Mouse (Mus musculus): ENCODE measurements at regions not wholly inside any gene's neighbourhood (a gene's known extent, or its start where the extent isn't known, plus 50 kb on each side); places are given as distances from the start of the nearest gene placed in this dataset.

DNA sequence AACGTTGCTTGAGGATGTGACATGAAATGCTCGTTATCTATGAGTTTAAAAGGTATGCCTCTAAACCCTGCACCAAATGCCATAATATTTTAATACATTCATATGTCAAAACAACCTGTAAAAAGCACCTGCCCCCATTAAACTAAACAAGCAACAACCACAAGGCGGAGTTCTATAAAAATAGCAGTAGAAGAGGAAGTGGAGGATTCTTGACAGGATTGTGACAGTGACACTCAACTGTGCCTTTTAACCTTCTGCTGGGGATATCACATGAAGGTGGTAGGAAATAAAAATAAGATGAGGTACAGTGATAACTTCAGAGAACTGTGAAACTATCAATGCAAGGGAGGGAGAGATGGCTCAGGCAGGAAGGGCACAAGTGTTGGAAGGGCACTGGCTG, 58.6 kb upstream of the Dbx2 start:
- no peak for DNase-seq

DNA sequence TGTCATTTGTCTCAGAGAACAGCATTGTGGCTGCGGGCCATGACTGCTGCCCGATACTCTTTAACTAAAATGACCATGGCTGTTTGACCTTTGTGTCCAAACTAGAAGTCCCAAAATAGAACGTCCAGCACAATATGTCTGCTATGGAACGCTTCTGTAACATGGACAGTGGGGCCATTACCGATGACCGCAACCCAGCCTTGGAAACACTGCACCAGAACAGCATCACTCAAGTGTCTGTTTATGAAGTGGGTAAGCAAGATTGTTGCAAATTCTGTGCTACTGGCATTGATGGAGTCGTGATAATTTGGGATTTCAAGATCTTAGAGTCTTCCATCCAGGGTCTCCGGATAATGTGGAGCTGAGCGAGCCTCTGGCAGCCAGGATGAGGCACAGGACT, 60.2 kb upstream of the Dbx2 start:
- DNase-seq, result no peak

DNA sequence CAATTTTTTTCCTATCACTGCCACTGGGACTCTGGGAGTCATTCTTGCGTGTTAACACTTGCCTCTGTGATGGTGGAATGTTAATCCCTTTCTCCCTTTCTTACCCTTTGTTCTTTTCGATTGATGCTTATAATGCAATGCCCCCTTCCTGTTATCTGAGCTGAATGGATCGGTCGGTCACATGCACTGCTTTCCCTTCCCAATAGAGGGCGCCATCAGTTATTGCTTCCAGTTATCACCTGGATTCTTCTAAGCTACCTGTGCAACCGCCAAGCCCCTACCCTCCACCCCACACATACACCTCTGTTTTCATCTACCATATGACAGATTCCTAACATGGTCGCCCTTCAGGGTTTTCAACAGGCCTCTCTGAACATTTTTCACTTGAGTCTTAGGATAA, 66.9 kb upstream of the Ano6 start:
- no peak for DNase-seq

- DNase-seq, result peak; percentile 11
Measured at GRCm38 (mm10) chr15:95725866-95726265, 64.8 kb upstream of the Ano6 start.

DNA sequence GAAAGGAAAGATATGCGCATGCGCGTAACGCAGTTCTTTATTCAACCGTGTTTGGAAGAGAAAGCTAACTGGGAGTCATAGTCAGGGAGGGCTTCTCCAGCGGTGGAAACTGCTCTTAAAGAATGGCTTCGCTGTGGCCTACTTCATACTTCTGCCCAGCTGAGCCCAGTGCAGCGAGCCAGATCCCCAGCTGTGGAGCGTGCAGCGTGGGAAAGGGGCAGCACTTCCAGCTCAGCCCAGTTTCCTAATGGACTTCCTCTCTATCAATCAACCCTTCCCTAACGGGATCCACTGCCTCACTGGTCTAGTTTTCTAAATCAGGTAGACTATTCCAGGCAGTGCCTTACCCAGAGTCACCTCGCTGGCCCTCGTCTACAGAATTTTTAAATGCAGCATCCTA, 64.1 kb upstream of the Ano6 start:
- DNase-seq, result no peak

DNA sequence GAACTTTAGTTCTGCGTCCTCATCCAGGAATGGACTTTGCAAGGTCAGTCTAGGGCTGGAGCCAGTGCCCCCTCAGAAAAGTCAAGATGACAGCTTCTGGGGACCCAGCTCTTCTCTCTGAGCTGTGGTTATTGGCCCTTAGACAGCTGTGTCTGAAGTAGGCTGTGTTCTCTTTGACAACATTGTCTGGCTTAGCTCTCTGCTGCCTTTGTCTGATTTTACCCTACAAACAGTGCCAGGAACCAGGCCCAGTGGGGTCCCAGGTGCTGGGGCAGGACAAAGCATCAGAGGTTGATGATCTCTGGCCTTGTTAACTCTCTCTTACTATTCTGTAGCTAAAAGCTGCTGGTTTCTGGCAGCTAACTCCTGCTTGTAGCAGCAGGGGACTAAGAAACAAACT, 54.9 kb upstream of the Ano6 start:
- no peak for DNase-seq
